Mouse (Mus musculus) MEL (cell line): Measurements from ENCODE around the gene Zfp654.

Experiments used
- CTCF ChIP-seq, 3 experiments: IDR thresholded peaks in 2 of 3; conservative IDR thresholded peaks in 1 of 3; 2 replicates each; pipeline ENCODE4 v1.5.1; 2011 to 2012; ENCODE audit warnings: low read length in 3 of 3, low read depth in 2 of 3, mild to moderate bottlenecking in 2 of 3, improper control_type of control experiment in 1 of 3, inconsistent platforms in 1 of 3, mixed read lengths in 1 of 3, moderate library complexity in 1 of 3; ENCODE audit not compliant: control insufficient read depth in 1 of 3, insufficient read depth in 1 of 3, poor library complexity in 1 of 3, severe bottlenecking in 1 of 3
- HCFC1 ChIP-seq: IDR thresholded peaks from 2 replicates; pipeline ENCODE4 v1.6.1; 2012; ENCODE audit warnings: low read depth, mild to moderate bottlenecking, inconsistent platforms, low read length, improper control_type of control experiment, moderate library complexity
- MAZ ChIP-seq: IDR thresholded peaks from 2 replicates; pipeline ENCODE4 v1.6.1; 2012; ENCODE audit warnings: low read depth, mild to moderate bottlenecking, inconsistent platforms, low read length, improper control_type of control experiment
- POLR2A ChIP-seq, 2 experiments: IDR thresholded peaks; 2 replicates each; pipeline ENCODE4 v1.6.1; 2011 to 2012; ENCODE audit warnings: low read length in 2 of 2, mild to moderate bottlenecking in 2 of 2, control low read depth in 1 of 2, improper control_type of control experiment in 1 of 2, low read depth in 1 of 2, moderate library complexity in 1 of 2; ENCODE audit not compliant: control insufficient read depth in 1 of 2, insufficient read depth in 1 of 2, poor library complexity in 1 of 2
- RAD21 ChIP-seq: IDR thresholded peaks from 2 replicates; pipeline ENCODE4 v1.6.1; 2011; ENCODE audit warnings: mild to moderate bottlenecking, low read depth, low read length, improper control_type of control experiment
- RCOR1 ChIP-seq: IDR thresholded peaks from 2 replicates; pipeline ENCODE4 v1.6.1; 2012; ENCODE audit warnings: low read depth, mild to moderate bottlenecking, inconsistent platforms, low read length, improper control_type of control experiment
- SIN3A ChIP-seq: IDR thresholded peaks from 2 replicates; pipeline ENCODE4 v1.6.1; 2012; ENCODE audit warnings: low read length, improper control_type of control experiment, inconsistent platforms
- SMC3 ChIP-seq: IDR thresholded peaks from 2 replicates; pipeline ENCODE4 v1.6.1; 2011; ENCODE audit warnings: low read depth, low read length, improper control_type of control experiment
- TAL1 ChIP-seq: IDR thresholded peaks from 2 replicates; pipeline ENCODE4 v1.6.1; 2012; ENCODE audit warnings: mild to moderate bottlenecking, inconsistent platforms, low read length, moderate library complexity, mixed read lengths
- USF1 ChIP-seq: IDR thresholded peaks from 2 replicates; pipeline ENCODE4 v1.6.1; 2014; ENCODE audit warnings: low read depth, mild to moderate bottlenecking, inconsistent platforms, low read length, improper control_type of control experiment, moderate library complexity
- ZNF384 ChIP-seq: IDR thresholded peaks from 2 replicates; pipeline ENCODE4 v1.6.1; 2012; ENCODE audit warnings: low read depth, mild to moderate bottlenecking, inconsistent platforms, low read length, improper control_type of control experiment

- TF ChIP-seq CTCF (IDR thresholded peaks at IDR 0.05 in 2 of 3, conservative IDR thresholded peaks at IDR 0.05 in 1 of 3; ENCODE audit: control insufficient read depth in 1 of 3, insufficient read depth in 1 of 3, low read depth in 2 of 3, low read length in 3 of 3, poor library complexity in 1 of 3, severe bottlenecking in 1 of 3): no peak
- no peak for TF ChIP-seq ZNF384
- TF ChIP-seq TAL1: no peak
- TF ChIP-seq MAZ: no peak
- TF ChIP-seq SMC3: no peak
- TF ChIP-seq RAD21: no peak
- TF ChIP-seq SIN3A: no peak
- no peak for TF ChIP-seq HCFC1
- no peak for TF ChIP-seq POLR2A (IDR thresholded peaks at IDR 0.05; ENCODE audit: control insufficient read depth in 1 of 2, insufficient read depth in 1 of 2, low read depth in 1 of 2, low read length in 2 of 2, poor library complexity in 1 of 2)
- TF ChIP-seq RCOR1: no peak
- no peak for TF ChIP-seq USF1
Observed at GRCm38 (mm10) chr16:64877314-64877713, 25.9 kb upstream of the Zfp654 start.
